Mouse (Mus musculus): ENCODE results near the gene Cdk7. TPM values are rescaled to one million over a fixed set of nuclear protein-coding genes. Genes with fewer than 3 reads are reported as not detected.

The Cdk7 gene
- polyA plus RNA-seq, 1 experiment = 15.4 TPM

GRCm38 (mm10) chr13:100728086-100728485, 2.7 kb downstream of the Cdk7 start:
- H3K4me1 ChIP-seq (ENCODE audit: control insufficient read depth, insufficient read depth, low read length) = peaks cover 5% of the 10 kb centered on the region; the same call in 1 of the 2 replicates
- no peak overlapping the region for H3K27ac ChIP-seq (ENCODE audit: insufficient read depth, low read depth, low read length)
- WGBS = 96% methylated on average over 5 of the region's 5 CpGs
- no peaks in the 10 kb centered on the region for H3K27me3 ChIP-seq (replicated peaks; ENCODE audit: control insufficient read depth, insufficient read depth, low read length)
- no peaks in the 10 kb centered on the region; the same call in 1 of the 2 replicates for H3K36me3 ChIP-seq (ENCODE audit: control insufficient read depth, insufficient read depth, low read length)
- H3K4me3 ChIP-seq (ENCODE audit: insufficient read depth, low read depth, low read length) = no peak overlapping the region
- no peak for TF ChIP-seq CTCF (conservative IDR thresholded peaks at IDR 0.05; ENCODE audit: insufficient read depth, insufficient read length, low read depth, low read length)
- no peak for TF ChIP-seq POLR2A (IDR thresholded peaks at IDR 0.05; ENCODE audit: low read depth, low read length)
- DNase-seq = no peak

DNA sequence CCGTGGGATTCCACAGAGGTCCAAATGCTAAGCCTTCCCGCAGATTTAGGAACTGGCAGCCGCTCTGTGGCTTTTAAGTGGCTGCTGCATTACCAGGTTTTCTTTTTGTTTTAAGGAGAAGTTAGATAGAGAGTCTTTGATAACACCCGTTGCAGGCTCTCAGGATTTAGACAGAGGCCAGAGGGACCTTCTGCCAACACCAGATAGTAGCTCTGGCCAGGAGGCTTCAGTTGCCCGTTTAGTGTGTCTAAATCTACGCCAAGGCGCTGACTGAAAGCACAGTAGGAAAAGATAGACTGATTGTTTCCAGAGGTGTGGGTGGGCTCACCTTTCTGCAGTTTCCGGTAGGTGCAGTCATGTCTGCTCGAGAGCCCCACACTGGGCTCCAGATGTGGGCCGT, 5.5 kb downstream of the Cdk7 start:
- Histone ChIP-seq H3K27me3 (replicated peaks; ENCODE audit: control insufficient read depth, insufficient read depth, low read length) (no peaks in the 10 kb centered on the region), H3K27ac (ENCODE audit: insufficient read depth, low read depth, low read length) (no peak overlapping the region), H3K4me1 (ENCODE audit: control insufficient read depth, insufficient read depth, low read length) (peaks cover 2% of the 10 kb centered on the region; the same call in 1 of the 2 replicates), H3K36me3 (ENCODE audit: control insufficient read depth, insufficient read depth, low read length) (no peaks in the 10 kb centered on the region; the same call in 1 of the 2 replicates), H3K4me3 (ENCODE audit: insufficient read depth, low read depth, low read length) (no peak overlapping the region)
- WGBS = 90% methylated on average over 10 of the region's 10 CpGs
- no peak for TF ChIP-seq CTCF (conservative IDR thresholded peaks at IDR 0.05; ENCODE audit: insufficient read depth, insufficient read length, low read depth, low read length)
- TF ChIP-seq POLR2A (IDR thresholded peaks at IDR 0.05; ENCODE audit: low read depth, low read length) = no peak
- DNase-seq = no peak

GRCm38 (mm10) chr13:100724051-100724754, 6.5 kb downstream of the Cdk7 start:
- DNase-seq = no peak
- TF ChIP-seq POLR2A (IDR thresholded peaks at IDR 0.05; ENCODE audit: low read depth, low read length) (no peak), CTCF (conservative IDR thresholded peaks at IDR 0.05; ENCODE audit: insufficient read depth, insufficient read length, low read depth, low read length) (no peak)
- whole genome bisulfite sequencing = 63% methylated on average over 7 of the region's 7 CpGs
- no peaks in the 10 kb centered on the region; the same call in 1 of the 2 replicates for H3K36me3 ChIP-seq (ENCODE audit: control insufficient read depth, insufficient read depth, low read length)
- H3K27ac ChIP-seq (ENCODE audit: insufficient read depth, low read depth, low read length) = no peak overlapping the region
- no peak overlapping the region for H3K4me3 ChIP-seq (ENCODE audit: insufficient read depth, low read depth, low read length)
- H3K27me3 ChIP-seq (replicated peaks; ENCODE audit: control insufficient read depth, insufficient read depth, low read length) = no peaks in the 10 kb centered on the region
- H3K4me1 ChIP-seq (ENCODE audit: control insufficient read depth, insufficient read depth, low read length) = no peaks in the 10 kb centered on the region; the same call in 1 of the 2 replicates

DNA sequence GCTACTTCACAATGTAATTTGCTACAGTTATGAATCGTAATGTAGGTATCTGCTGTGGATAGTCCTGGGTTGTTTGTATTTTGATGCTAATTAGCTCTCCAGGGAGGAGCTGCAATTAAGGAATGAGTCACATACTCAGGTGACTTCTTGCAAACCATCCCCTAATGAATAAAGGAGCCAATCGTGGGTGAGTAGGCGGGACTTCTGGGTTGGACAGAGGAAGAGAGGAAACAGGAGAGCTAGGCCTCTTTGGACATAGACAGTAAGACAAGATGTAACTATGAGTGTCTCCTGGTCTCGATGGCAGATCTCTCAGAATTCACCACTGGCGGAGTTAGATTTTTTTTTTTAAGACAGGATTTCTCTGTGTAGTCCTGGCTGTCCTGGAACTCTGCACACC, 9.1 kb downstream of the Cdk7 start:
- 85% methylated on average over 5 of the region's 5 CpGs for WGBS
- no peak for DNase-seq
- H3K4me1 ChIP-seq (ENCODE audit: control insufficient read depth, insufficient read depth, low read length) = no peaks in the 10 kb centered on the region
- no peak overlapping the region for H3K4me3 ChIP-seq (ENCODE audit: insufficient read depth, low read depth, low read length)
- TF ChIP-seq POLR2A (IDR thresholded peaks at IDR 0.05; ENCODE audit: low read depth, low read length) = no peak
- no peak for TF ChIP-seq CTCF (conservative IDR thresholded peaks at IDR 0.05; ENCODE audit: insufficient read depth, insufficient read length, low read depth, low read length)
- no peaks in the 10 kb centered on the region; the same call in 1 of the 2 replicates for H3K36me3 ChIP-seq (ENCODE audit: control insufficient read depth, insufficient read depth, low read length)
- no peaks in the 10 kb centered on the region for H3K27me3 ChIP-seq (replicated peaks; ENCODE audit: control insufficient read depth, insufficient read depth, low read length)
- H3K27ac ChIP-seq (ENCODE audit: insufficient read depth, low read depth, low read length) = no peak overlapping the region

DNA sequence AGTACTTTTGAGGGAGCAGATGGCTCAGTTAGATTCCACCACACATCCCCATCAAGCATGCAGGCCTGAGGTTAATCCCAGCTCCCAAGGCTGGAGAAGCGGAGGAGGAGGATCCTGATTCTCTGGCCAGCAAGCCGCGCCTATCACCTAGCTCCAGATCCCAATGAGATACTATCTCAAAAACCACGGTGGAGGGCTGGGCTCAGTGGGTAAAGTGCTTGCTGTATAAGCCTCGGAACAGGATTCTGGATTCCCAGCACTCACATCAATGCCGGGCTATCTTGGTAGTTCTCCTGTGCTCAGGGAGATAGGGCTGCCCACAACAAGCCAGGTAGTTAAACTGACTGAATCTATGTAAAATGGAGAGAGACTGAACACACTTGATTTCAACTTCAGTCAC, 15.3 kb downstream of the Cdk7 start:
- Histone ChIP-seq H3K27ac (ENCODE audit: insufficient read depth, low read depth, low read length) (no peak overlapping the region), H3K27me3 (replicated peaks; ENCODE audit: control insufficient read depth, insufficient read depth, low read length) (no peaks in the 10 kb centered on the region), H3K4me1 (ENCODE audit: control insufficient read depth, insufficient read depth, low read length) (no peaks in the 10 kb centered on the region), H3K4me3 (ENCODE audit: insufficient read depth, low read depth, low read length) (no peak overlapping the region), H3K36me3 (ENCODE audit: control insufficient read depth, insufficient read depth, low read length) (peaks cover 4% of the 10 kb centered on the region)
- TF ChIP-seq POLR2A (IDR thresholded peaks at IDR 0.05; ENCODE audit: low read depth, low read length) (no peak), CTCF (conservative IDR thresholded peaks at IDR 0.05; ENCODE audit: insufficient read depth, insufficient read length, low read depth, low read length) (no peak)
- no peak for DNase-seq
- 95% methylated on average over 6 of the region's 6 CpGs for WGBS

GRCm38 (mm10) chr13:100706206-100706605, 24.5 kb downstream of the Cdk7 start:
- no peak for DNase-seq
- 93% methylated on average over 7 of the region's 7 CpGs for WGBS

DNA sequence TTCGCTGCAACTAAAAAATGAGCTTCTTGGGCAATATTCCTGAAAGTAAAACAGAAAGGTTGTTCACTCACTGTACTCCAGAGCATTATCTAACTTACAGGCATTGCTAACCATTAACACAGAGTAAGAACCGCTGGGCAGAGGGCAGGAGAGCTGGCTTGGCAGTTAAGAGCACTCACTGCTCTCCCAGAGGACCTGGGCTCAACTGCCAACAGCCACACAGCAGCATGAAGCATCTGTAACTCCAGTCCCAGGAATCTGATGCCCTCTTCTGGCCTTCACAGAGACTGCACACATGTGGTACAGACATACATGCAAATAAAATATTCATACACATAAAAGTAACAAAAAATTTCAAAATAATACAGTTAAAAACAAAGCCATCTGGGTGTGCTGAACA, 27.3 kb downstream of the Cdk7 start:
- Histone ChIP-seq H3K27ac (ENCODE audit: insufficient read depth, low read depth, low read length) (no peak overlapping the region), H3K4me1 (ENCODE audit: control insufficient read depth, insufficient read depth, low read length) (no peaks in the 10 kb centered on the region), H3K27me3 (replicated peaks; ENCODE audit: control insufficient read depth, insufficient read depth, low read length) (no peaks in the 10 kb centered on the region), H3K4me3 (ENCODE audit: insufficient read depth, low read depth, low read length) (no peak overlapping the region), H3K36me3 (ENCODE audit: control insufficient read depth, insufficient read depth, low read length) (peaks cover 16% of the 10 kb centered on the region)
- no peak for TF ChIP-seq POLR2A (IDR thresholded peaks at IDR 0.05; ENCODE audit: low read depth, low read length)
- peak; percentile 47 for TF ChIP-seq CTCF (conservative IDR thresholded peaks at IDR 0.05; ENCODE audit: insufficient read depth, insufficient read length, low read depth, low read length)
- peak; percentile 86 for DNase-seq
- 62% methylated on average over 2 of the region's 2 CpGs for WGBS

More at GRCm38 (mm10) chr13:100706206-100706605, 24.5 kb downstream of the Cdk7 start:
- no peaks in the 10 kb centered on the region for H3K4me1 ChIP-seq (ENCODE audit: control insufficient read depth, insufficient read depth, low read length)
- H3K36me3 ChIP-seq (ENCODE audit: control insufficient read depth, insufficient read depth, low read length) = peaks cover 16% of the 10 kb centered on the region
- no peaks in the 10 kb centered on the region for H3K27me3 ChIP-seq (replicated peaks; ENCODE audit: control insufficient read depth, insufficient read depth, low read length)
- TF ChIP-seq CTCF (conservative IDR thresholded peaks at IDR 0.05; ENCODE audit: insufficient read depth, insufficient read length, low read depth, low read length) (no peak), POLR2A (IDR thresholded peaks at IDR 0.05; ENCODE audit: low read depth, low read length) (no peak)
- H3K4me3 ChIP-seq (ENCODE audit: insufficient read depth, low read depth, low read length) = no peak overlapping the region
- H3K27ac ChIP-seq (ENCODE audit: insufficient read depth, low read depth, low read length) = no peak overlapping the region

All from kidney, adult 2 months (tissue).